Mouse (Mus musculus) mammary gland, adult 2 months (tissue): ENCODE measurements around the gene Prss37. TPM values are rescaled to one million over a fixed set of nuclear protein-coding genes. Genes with fewer than 3 reads are reported as not detected.

Experiments used
- polyA plus RNA-seq: library from polyadenylated mRNA; depleted of rRNA; stranded (reverse); fragments of >200 nt; gene quantifications from 2 replicates; pipeline ENCODE4 v1.2.3, GENCODE M21; 2012; ENCODE audit warnings: low replicate concordance; rRNA removed

The Prss37 gene
- not detected in 2 replicates for polyA plus RNA-seq

DNA sequence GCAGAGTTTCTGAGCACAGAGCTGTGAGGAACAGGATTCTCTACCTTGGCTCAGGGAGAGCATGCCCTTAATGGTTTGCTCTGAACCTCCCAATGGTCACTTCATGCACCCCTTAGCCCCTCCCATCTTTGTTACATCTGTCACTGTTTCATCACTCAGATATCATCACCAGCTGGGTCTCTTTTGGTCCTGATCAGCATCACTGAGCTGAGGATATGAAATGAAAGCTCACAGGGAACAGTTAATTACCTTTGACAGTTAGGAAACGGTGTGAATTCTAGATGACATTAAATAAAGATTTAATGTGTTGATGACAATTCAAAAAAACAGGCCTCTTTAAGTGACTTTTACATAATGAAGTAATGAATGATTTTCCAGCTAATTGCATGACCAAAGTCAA lies at the start of gene Prss37:
Gene Prss37 (minus strand): TSS at position 101 of the 400 bp plus-strand sequence.

DNA sequence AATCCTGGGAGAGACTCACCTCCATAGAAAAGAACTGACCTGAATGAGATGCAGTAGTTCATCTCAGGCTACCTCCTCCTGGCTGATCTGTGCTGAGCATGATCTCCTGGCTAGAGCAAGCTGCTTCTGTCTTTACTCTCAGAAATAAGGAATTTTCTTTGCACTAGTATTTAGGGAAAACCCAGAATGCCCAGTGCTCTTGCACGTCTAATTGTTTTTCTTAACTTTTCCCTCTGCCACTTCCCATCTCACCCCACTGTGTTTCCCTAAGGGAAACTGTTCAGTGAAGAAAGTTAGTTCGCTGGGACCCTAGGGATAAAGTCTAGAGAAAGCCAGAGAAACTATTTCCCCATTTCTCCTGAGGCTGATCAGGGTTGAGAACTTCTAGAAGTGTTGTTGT lies 35.6 kb upstream of the Prss37 start, which contains the start of gene Olfr461:
Gene Olfr461 (minus strand): TSS at position 101 of the 400 bp plus-strand sequence.

DNA sequence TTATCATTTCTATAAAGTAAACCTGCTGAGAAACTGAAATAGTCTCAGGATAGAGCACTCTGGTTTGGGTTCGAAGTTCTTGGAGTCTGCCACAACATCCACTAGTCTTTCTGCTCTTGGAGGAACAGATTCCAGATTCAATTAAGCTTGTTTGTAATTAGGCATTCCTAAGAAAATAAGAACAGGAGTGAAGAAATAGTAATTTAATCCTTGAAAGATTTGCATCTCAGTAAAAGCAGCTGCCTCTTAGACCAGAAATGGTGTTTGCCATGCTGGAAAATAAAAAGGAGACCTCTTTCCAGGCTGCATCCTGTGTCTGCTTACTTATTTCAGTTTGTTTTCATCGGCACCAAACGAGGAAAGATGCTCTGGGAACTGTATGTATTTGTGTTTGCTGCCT lies 26.1 kb downstream of the Prss37 start, which contains the start of gene Tas2r108:
Gene Tas2r108 (plus strand): TSS at position 301 of the 400 bp plus-strand sequence.

DNA sequence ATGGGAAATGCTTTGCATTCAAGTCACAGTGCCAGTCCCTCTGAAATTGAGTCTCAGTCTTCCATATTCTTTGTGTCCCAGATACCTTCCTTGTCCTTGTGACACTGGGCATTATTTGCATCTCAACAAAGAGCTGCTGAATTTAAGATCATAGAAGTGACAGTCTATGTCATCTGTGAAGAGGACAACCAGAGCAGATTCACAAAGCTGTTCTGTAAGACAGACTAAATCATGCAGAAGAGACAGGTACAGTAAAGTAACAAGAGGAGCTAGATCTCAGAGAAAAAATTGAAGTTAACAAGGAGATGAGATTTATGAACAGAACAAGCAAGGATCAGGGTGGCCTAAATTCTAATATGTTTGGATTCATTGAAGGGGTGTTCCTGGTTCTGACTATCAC lies 28.4 kb downstream of the Prss37 start, which contains the start of gene Tas2r137:
Gene Tas2r137 (plus strand): TSS at position 301 of the 400 bp plus-strand sequence.

DNA sequence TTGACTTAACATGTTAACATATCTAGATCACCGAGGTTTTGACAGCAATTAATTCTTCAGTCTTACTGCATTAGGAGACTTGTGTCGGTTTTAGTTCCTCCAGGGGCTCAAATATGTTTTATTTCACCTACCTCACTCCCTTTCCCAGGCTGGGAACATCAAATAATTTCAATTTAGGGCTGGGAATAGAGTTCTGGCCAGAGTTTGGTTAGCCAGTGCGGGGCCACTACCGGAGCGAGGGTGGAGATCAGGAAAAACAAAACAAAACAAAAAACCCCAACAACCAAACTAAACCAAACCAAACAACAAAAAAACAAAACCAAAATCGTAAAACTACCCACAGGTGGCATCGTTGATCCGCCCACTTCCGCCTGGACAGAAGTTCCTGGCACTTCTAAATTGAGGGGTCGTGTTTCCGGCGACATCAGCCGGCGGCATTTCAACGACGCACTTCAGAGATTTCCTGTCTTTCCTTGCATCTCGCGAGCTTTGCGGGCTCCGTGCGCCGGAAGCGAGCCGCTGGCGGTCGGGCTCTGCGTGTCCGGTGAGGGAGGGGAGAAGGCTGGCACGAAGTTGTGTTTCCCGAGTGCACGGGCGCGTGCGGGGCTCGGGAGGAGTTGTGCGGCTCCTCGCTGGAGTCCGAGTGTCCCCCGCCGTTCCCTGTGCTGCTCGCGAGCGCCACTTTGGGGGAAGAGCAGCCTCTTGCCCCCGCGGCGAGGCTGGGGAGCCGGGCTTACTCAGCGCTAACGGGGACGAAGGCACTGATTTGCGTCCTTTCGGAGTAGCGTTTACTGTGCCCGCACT lies 48.2 kb downstream of the Prss37 start, which contains the start of gene Ssbp1:
Gene Ssbp1 (plus strand): TSS at position 437 of the 804 bp plus-strand sequence.

Other genes with a start within 250 kb of the Prss37 start
- 7.7 and 17.7 TPM in 2 replicates for gene Agk, start 194.3 kb downstream of the Prss37 start, polyA plus RNA-seq
- 4.6 and 6.7 TPM in 2 replicates for gene E330009J07Rik, start 83.4 kb downstream of the Prss37 start, polyA plus RNA-seq
- gene Wee2, start 80.4 kb downstream of the Prss37 start, polyA plus RNA-seq, result not detected in 2 replicates
- gene Ssbp1, start 48.2 kb downstream of the Prss37 start, polyA plus RNA-seq, result 8.2 and 9.5 TPM in 2 replicates
- not detected in 2 replicates for gene Tas2r137, start 28.3 kb downstream of the Prss37 start, polyA plus RNA-seq
- gene Tas2r108, start 26.0 kb downstream of the Prss37 start, polyA plus RNA-seq, result 0.11 TPM in 1 of 2 replicates, not detected in the other
- gene Olfr461, start 35.5 kb upstream of the Prss37 start, polyA plus RNA-seq, result not detected in 2 replicates
- gene Olfr460, start 50.0 kb upstream of the Prss37 start, polyA plus RNA-seq, result not detected in 2 replicates
- 0.68 and 0.72 TPM in 2 replicates for gene Clec5a, start 66.3 kb upstream of the Prss37 start, polyA plus RNA-seq
- not detected in 2 replicates for gene Tas2r138, start 93.8 kb upstream of the Prss37 start, polyA plus RNA-seq
- 0.17 and 0.20 TPM in 2 replicates for gene Mgam, start 109.3 kb upstream of the Prss37 start, polyA plus RNA-seq